In genomic region chr1:152076222-152076845, GRCm38 (mm10) we compare ENCODE assay signal across 28 mouse cellular contexts. TPM values are rescaled to one million over a fixed set of nuclear protein-coding genes. Genes with fewer than 3 reads are reported as not detected.
DNase-seq lines count a peak whose midpoint lies in the region; ATAC-seq and TF ChIP-seq lines count a peak whose summit lies in the region.
"Had no signal": no experiment of that assay in that cellular context is flagged by ENCODE, and none has a peak within 500 bp of the region (broad histone marks: within the 10 kb centered on the region; RNA-seq: fewer than 3 reads in every experiment).

No protein-coding gene starts in this region.

- no peak for ATAC-seq in lung, embryonic 14.5 days (ENCODE audit: insufficient read depth)
- ATAC-seq in midbrain, embryonic 13.5 days = peak; percentile 49; the same call in 1 of the 2 replicates
- peak; percentile 30; the same call in 1 of the 2 replicates for ATAC-seq in hindbrain, embryonic 12.5 days (ENCODE audit: low FRiP score)
- ATAC-seq in midbrain, embryonic 16.5 days = 0 out of 2 replicates have a peak, but pooled peaks have one; percentile 50
- ATAC-seq: Patski had no signal

- peaks cover 13% of the 10 kb centered on the region for H3K79me2 ChIP-seq in heart, adult 2 months (replicated peaks; ENCODE audit: control insufficient read depth, insufficient read depth, low read length)

- intact Hi-C loops in heart, adult 2 months (cut with DNase I) = no loop called here

- no peak overlapping the region for H3K4me2 ChIP-seq in lung, embryonic 14.5 days
- no peak overlapping the region for H3K4me2 ChIP-seq in midbrain, embryonic 13.5 days (replicated peaks)
- no peak overlapping the region for H3K4me2 ChIP-seq in hindbrain, embryonic 12.5 days (replicated peaks)
- no peak overlapping the region for H3K4me2 ChIP-seq in midbrain, embryonic 16.5 days (ENCODE audit: low read length)
- H3K4me2 ChIP-seq: embryonic facial prominence, embryonic 13.5 days; forebrain, embryonic 15.5 days; heart, embryonic 15.5 days; liver, embryonic 13.5 days had no signal

- no peak for TF ChIP-seq POLR2A in heart, adult 2 months (IDR thresholded peaks at IDR 0.05; ENCODE audit: insufficient read depth, low read depth, low read length)

- H3K9ac ChIP-seq in lung, embryonic 14.5 days = no peak overlapping the region
- no peak overlapping the region for H3K9ac ChIP-seq in midbrain, embryonic 13.5 days (replicated peaks)
- no peak overlapping the region for H3K9ac ChIP-seq in hindbrain, embryonic 12.5 days
- no peak overlapping the region for H3K9ac ChIP-seq in midbrain, embryonic 16.5 days (ENCODE audit: low read depth, low read length)
- no peak overlapping the region for H3K9ac ChIP-seq in heart, adult 2 months (ENCODE audit: low read depth, low read length)
- H3K9ac ChIP-seq: embryonic facial prominence, embryonic 13.5 days; forebrain, embryonic 15.5 days; heart, embryonic 15.5 days; liver, embryonic 13.5 days had no signal

- H3K27me3 ChIP-seq in lung, embryonic 14.5 days (ENCODE audit: insufficient read depth, low read length) = no peaks in the 10 kb centered on the region
- H3K27me3 ChIP-seq in midbrain, embryonic 13.5 days = no peaks in the 10 kb centered on the region
- no peaks in the 10 kb centered on the region for H3K27me3 ChIP-seq in midbrain, embryonic 10.5 days (ENCODE audit: low read depth, poor library complexity, severe bottlenecking)
- no peaks in the 10 kb centered on the region for H3K27me3 ChIP-seq in hindbrain, embryonic 12.5 days
- H3K27me3 ChIP-seq in midbrain, embryonic 16.5 days (ENCODE audit: control insufficient read depth, insufficient read depth, low read depth, low read length) = no peaks in the 10 kb centered on the region
- H3K27me3 ChIP-seq in heart, adult 2 months (ENCODE audit: control insufficient read depth, insufficient read depth, low read length) = no peaks in the 10 kb centered on the region
- H3K27me3 ChIP-seq: CH12.LX; embryonic facial prominence, embryonic 13.5 days; forebrain, embryonic 15.5 days; heart, embryonic 15.5 days; liver, embryonic 13.5 days; Patski had no signal

- H3K4me3 ChIP-seq in lung, embryonic 14.5 days (ENCODE audit: low read depth, low read length) = no peak overlapping the region
- no peak overlapping the region for H3K4me3 ChIP-seq in midbrain, embryonic 13.5 days (replicated peaks)
- no peak overlapping the region for H3K4me3 ChIP-seq in midbrain, embryonic 10.5 days
- no peak overlapping the region for H3K4me3 ChIP-seq in hindbrain, embryonic 12.5 days
- no peak overlapping the region for H3K4me3 ChIP-seq in midbrain, embryonic 16.5 days (ENCODE audit: low read depth, low read length)
- no peak overlapping the region for H3K4me3 ChIP-seq in heart, adult 2 months
- H3K4me3 ChIP-seq: embryonic facial prominence, embryonic 13.5 days; forebrain, embryonic 15.5 days; heart, embryonic 15.5 days; left cerebral cortex, adult 2 months; liver, embryonic 13.5 days had no signal

- no peak for TF ChIP-seq EP300 in heart, adult 2 months (IDR thresholded peaks at IDR 0.05; ENCODE audit: insufficient read depth, low read depth, low read length)

- DNase-seq in lung, embryonic 14.5 days = peak; percentile 33
- no peak for DNase-seq in lung, postnatal 10 days
- no peak for DNase-seq in midbrain, embryonic 10.5 days (ENCODE audit: low spot score)
- no peak for DNase-seq in heart, adult 2 months
- DNase-seq in cerebellum, postnatal 36 days = no peak
- DNase-seq: adrenal gland, adult 2 months; B cell, adult 2 months; cerebellum, adult 18-20 months; cerebellum, postnatal 14 days; gastrocnemius, postnatal 14 days; heart, adult 18-20 months; heart, postnatal 36 days; kidney, adult 2 months; liver, embryonic 13.5 days; right cerebral cortex, postnatal 25 days; spleen, adult 18-20 months had no signal

- no peak overlapping the region for H3K27ac ChIP-seq in lung, embryonic 14.5 days (ENCODE audit: low read depth)
- H3K27ac ChIP-seq in midbrain, embryonic 13.5 days = peak overlapping the region; percentile 64; the same call in 1 of the 2 replicates
- H3K27ac ChIP-seq in midbrain, embryonic 10.5 days (replicated peaks) = no peak overlapping the region
- peak overlapping the region; percentile 76 for H3K27ac ChIP-seq in hindbrain, embryonic 12.5 days
- no peak overlapping the region for H3K27ac ChIP-seq in midbrain, embryonic 16.5 days (ENCODE audit: low read length)
- H3K27ac ChIP-seq in heart, adult 2 months = no peak overlapping the region
- H3K27ac ChIP-seq: embryonic facial prominence, embryonic 13.5 days; forebrain, embryonic 15.5 days; heart, embryonic 15.5 days; kidney, postnatal 0 days; left cerebral cortex, adult 2 months; liver, embryonic 13.5 days; macrophage had no signal

- WGBS in lung, embryonic 14.5 days = 41% methylated on average over 14 of the region's 14 CpGs
- WGBS in midbrain, embryonic 13.5 days = 72% methylated on average over 14 of the region's 14 CpGs
- 87% methylated on average over 14 of the region's 14 CpGs for WGBS in midbrain, embryonic 10.5 days
- WGBS in hindbrain, embryonic 12.5 days = 74% methylated on average over 14 of the region's 14 CpGs
- WGBS in midbrain, embryonic 16.5 days = 65% methylated on average over 14 of the region's 14 CpGs
- WGBS in heart, adult 2 months = 94% methylated on average over 14 of the region's 14 CpGs

- TF ChIP-seq CTCF in lung, embryonic 14.5 days (IDR thresholded peaks at IDR 0.05; ENCODE audit: low read depth) = no peak
- TF ChIP-seq CTCF in heart, adult 2 months (IDR thresholded peaks at IDR 0.05) = no peak

- H3K36me3 ChIP-seq in lung, embryonic 14.5 days (ENCODE audit: insufficient read depth) = no peaks in the 10 kb centered on the region
- H3K36me3 ChIP-seq in midbrain, embryonic 13.5 days = no peaks in the 10 kb centered on the region
- H3K36me3 ChIP-seq in midbrain, embryonic 10.5 days = no peaks in the 10 kb centered on the region
- no peaks in the 10 kb centered on the region for H3K36me3 ChIP-seq in hindbrain, embryonic 12.5 days
- no peaks in the 10 kb centered on the region for H3K36me3 ChIP-seq in midbrain, embryonic 16.5 days (ENCODE audit: control insufficient read depth, insufficient read depth, low read length)
- H3K36me3 ChIP-seq in heart, adult 2 months (ENCODE audit: control insufficient read depth, insufficient read depth, low read length) = 0 out of 2 replicates have a peak, but pooled peaks cover 2% of the 10 kb centered on the region
- H3K36me3 ChIP-seq: embryonic facial prominence, embryonic 13.5 days; forebrain, embryonic 15.5 days; G1E; heart, embryonic 15.5 days; liver, embryonic 13.5 days had no signal

- peaks cover 6% of the 10 kb centered on the region; the same call in 1 of the 2 replicates for H3K4me1 ChIP-seq in lung, embryonic 14.5 days (ENCODE audit: insufficient read depth)
- H3K4me1 ChIP-seq in midbrain, embryonic 13.5 days (replicated peaks) = peaks cover 46% of the 10 kb centered on the region
- H3K4me1 ChIP-seq in midbrain, embryonic 10.5 days = peaks cover 26% of the 10 kb centered on the region
- H3K4me1 ChIP-seq in hindbrain, embryonic 12.5 days = peaks cover 38% of the 10 kb centered on the region
- peaks cover 16% of the 10 kb centered on the region; the same call in 1 of the 2 replicates for H3K4me1 ChIP-seq in midbrain, embryonic 16.5 days (ENCODE audit: control insufficient read depth, insufficient read depth, low read length)
- no peaks in the 10 kb centered on the region; the same call in none of the 2 replicates for H3K4me1 ChIP-seq in heart, adult 2 months (ENCODE audit: control insufficient read depth, insufficient read depth, low read length)
- H3K4me1 ChIP-seq: liver, embryonic 13.5 days had no signal

- H3K9me3 ChIP-seq in lung, embryonic 14.5 days (ENCODE audit: low read depth, low read length) = no peaks in the 10 kb centered on the region
- no peaks in the 10 kb centered on the region for H3K9me3 ChIP-seq in midbrain, embryonic 13.5 days
- H3K9me3 ChIP-seq in midbrain, embryonic 10.5 days (replicated peaks) = no peaks in the 10 kb centered on the region
- H3K9me3 ChIP-seq in hindbrain, embryonic 12.5 days (replicated peaks) = no peaks in the 10 kb centered on the region
- no peaks in the 10 kb centered on the region for H3K9me3 ChIP-seq in midbrain, embryonic 16.5 days (replicated peaks; ENCODE audit: control insufficient read depth, low read length, poor library complexity, severe bottlenecking)
- H3K9me3 ChIP-seq: embryonic facial prominence, embryonic 13.5 days; forebrain, embryonic 15.5 days; heart, embryonic 15.5 days; liver, embryonic 13.5 days had no signal

RNA-seq across cellular contexts. Expression of gene 1700025G04Rik, which starts 13.6 kb away (rescaled TPM):
- polyA plus RNA-seq in lung, embryonic 14.5 days (2014; fragmentation: Nextera tagmentation; extraction: Ambion mirVana) = 24.9 and 27.4 TPM in 2 replicates
- polyA plus RNA-seq in midbrain, embryonic 13.5 days (2015; fragmentation: Nextera tagmentation; extraction: Ambion mirVana) = 37.6 and 41.1 TPM in 2 replicates
- 17.6 and 20.5 TPM in 2 replicates for polyA plus RNA-seq in midbrain, embryonic 10.5 days (2016; fragmentation: Nextera tagmentation; extraction: Ambion mirVana)
- polyA plus RNA-seq in hindbrain, embryonic 12.5 days (2016; fragmentation: Nextera tagmentation; extraction: Ambion mirVana) = 51.0 and 58.8 TPM in 2 replicates
- 27.3 and 28.5 TPM in 2 replicates for polyA plus RNA-seq in midbrain, embryonic 16.5 days (2015; fragmentation: Nextera tagmentation; extraction: Ambion mirVana)
- total RNA-seq in heart, adult 2 months (2021) = 10 to 100 TPM; 40.4 to 46.1 TPM
- 11.0 and 25.0 TPM in 2 replicates for polyA plus RNA-seq in heart, adult 2 months (2012; rRNA removed)
- polyA plus RNA-seq: G1E had no signal

Comparison
In these comparisons a context has a peak if more than half of its experiments do, and no peak if none do; other contexts are left out.
1. H3K27ac ChIP-seq: peak in midbrain, embryonic 13.5 days (single experiment) and hindbrain, embryonic 12.5 days (single experiment); none in lung, embryonic 14.5 days (single experiment), midbrain, embryonic 10.5 days (single experiment), midbrain, embryonic 16.5 days (single experiment) and heart, adult 2 months (single experiment).